Mouse (Mus musculus) testis, adult 2 months (tissue): ENCODE data around the gene Nutf2. TPM values are rescaled to one million over a fixed set of nuclear protein-coding genes. Genes with fewer than 3 reads are reported as not detected.
A peak's percentile ranks its signal among the peaks of the same experiment; 100 is the strongest.

Experiments
- H3K27ac ChIP-seq: fragments of 200-500 bp; 2 replicates; pipeline ENCODE4 v1.5.1; 2012; ENCODE audit warnings: low read depth, low read length; ENCODE audit not compliant: control insufficient read depth, insufficient read depth
- H3K27me3 ChIP-seq: fragments of 200-500 bp; 2 replicates; pipeline ENCODE4 v1.6.1; 2012; ENCODE audit warnings: mild to moderate bottlenecking, low read length, moderate library complexity; ENCODE audit not compliant: control insufficient read depth, insufficient read depth
- H3K36me3 ChIP-seq: fragments of 200-500 bp; 2 replicates; pipeline ENCODE4 v1.6.1; 2012; ENCODE audit warnings: mild to moderate bottlenecking, low read length; ENCODE audit not compliant: control insufficient read depth, insufficient read depth
- H3K4me1 ChIP-seq: fragments of 200-500 bp; 2 replicates; pipeline ENCODE4 v1.6.1; 2012; ENCODE audit warnings: low read length; ENCODE audit not compliant: control insufficient read depth, insufficient read depth
- H3K4me3 ChIP-seq: fragments of 200-500 bp; 2 replicates; pipeline ENCODE4 v1.5.1; 2012; ENCODE audit warnings: low read depth, mild to moderate bottlenecking, low read length, moderate library complexity, mixed read lengths; ENCODE audit not compliant: control insufficient read depth
- CTCF ChIP-seq: fragments of 200-500 bp; IDR thresholded peaks from 2 replicates; pipeline ENCODE4 v1.5.1; 2012; ENCODE audit warnings: low read depth, mild to moderate bottlenecking, inconsistent platforms, low read length, moderate library complexity; ENCODE audit not compliant: control insufficient read depth, insufficient read depth, insufficient replicate concordance
- POLR2A ChIP-seq: fragments of 200-500 bp; IDR thresholded peaks from 2 replicates; pipeline ENCODE4 v1.6.1; 2012; ENCODE audit warnings: low read depth, mild to moderate bottlenecking, inconsistent platforms, low read length, moderate library complexity; ENCODE audit not compliant: control insufficient read depth
- polyA plus RNA-seq: library from polyadenylated mRNA; depleted of rRNA; stranded (reverse); fragments of >200 nt; gene quantifications from 2 replicates; pipeline ENCODE4 v1.2.3, GENCODE M21; 2012

Gene Nutf2
- polyA plus RNA-seq, 1 experiment = 32.1 TPM

- H3K4me3 ChIP-seq = peak within 1 kb of the TSS; percentile 94
- no peaks in the 10 kb centered on the region for H3K36me3 ChIP-seq
- peaks cover 12% of the 10 kb centered on the region for H3K4me1 ChIP-seq
- TF ChIP-seq CTCF = peak; percentile 96; the same call in 1 of the 2 replicates
- peak; percentile 16; the same call in 1 of the 2 replicates for TF ChIP-seq POLR2A
- H3K27ac ChIP-seq = peak within 1 kb of the TSS; percentile 92
- H3K27me3 ChIP-seq = no peaks in the 10 kb centered on the region
Observed at GRCm38 (mm10) chr8:105854715-105855216, 5.6 kb upstream of the Nutf2 start, which contains the start of gene Thap11. Gene Thap11 (plus strand): TSS chr8:105855132.

GRCm38 (mm10) chr8:105855248-105856167 is 4.9 kb upstream of the Nutf2 start:
- Histone ChIP-seq H3K27ac (peak overlapping the region; percentile 92), H3K4me1 (peaks cover 12% of the 10 kb centered on the region), H3K27me3 (no peaks in the 10 kb centered on the region), H3K4me3 (peak overlapping the region; percentile 94), H3K36me3 (no peaks in the 10 kb centered on the region)
- 0 out of 2 replicates have a peak, but pooled peaks have one; percentile 16 for TF ChIP-seq POLR2A
- TF ChIP-seq CTCF = no peak

- Histone ChIP-seq H3K36me3 (no peaks in the 10 kb centered on the region), H3K27me3 (no peaks in the 10 kb centered on the region), H3K4me3 (peak overlapping the region; percentile 94), H3K4me1 (peaks cover 10% of the 10 kb centered on the region), H3K27ac (no peak overlapping the region)
- TF ChIP-seq POLR2A (no peak), CTCF (no peak)
Observed at GRCm38 (mm10) chr8:105856168-105856835, 4.1 kb upstream of the Nutf2 start.

DNA sequence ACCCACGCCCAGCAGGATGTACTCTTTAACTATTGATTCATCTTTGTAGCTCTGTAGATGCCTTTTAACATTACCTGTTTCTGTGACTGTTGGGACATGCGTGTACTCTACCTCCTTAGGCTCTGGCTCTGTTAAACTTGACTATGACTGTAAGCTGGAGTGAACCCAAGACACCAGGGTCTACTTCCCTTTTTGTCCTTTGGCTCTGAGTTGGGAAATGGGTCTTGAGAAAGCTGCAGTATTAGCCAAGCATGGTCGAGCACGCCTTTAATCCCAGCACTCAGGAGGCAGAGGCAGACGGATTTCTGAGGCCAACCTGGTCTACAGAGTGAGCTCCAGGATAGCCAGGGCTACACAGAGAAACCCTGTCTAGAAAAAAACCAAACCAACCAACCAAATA is 1.9 kb upstream of the Nutf2 start:
- H3K4me1 ChIP-seq = peaks cover 10% of the 10 kb centered on the region
- TF ChIP-seq POLR2A = no peak
- TF ChIP-seq CTCF = no peak
- H3K27me3 ChIP-seq = no peaks in the 10 kb centered on the region
- no peaks in the 10 kb centered on the region for H3K36me3 ChIP-seq
- no peak overlapping the region for H3K27ac ChIP-seq
- H3K4me3 ChIP-seq = no peak overlapping the region

- H3K27me3 ChIP-seq = no peaks in the 10 kb centered on the region
- H3K36me3 ChIP-seq = no peaks in the 10 kb centered on the region
- TF ChIP-seq CTCF = no peak
- no peak for TF ChIP-seq POLR2A
- H3K4me1 ChIP-seq = peaks cover 9% of the 10 kb centered on the region
- no peak overlapping the region for H3K4me3 ChIP-seq
- H3K27ac ChIP-seq = no peak overlapping the region
Observed at GRCm38 (mm10) chr8:105859314-105859713, 1.1 kb upstream of the Nutf2 start.

DNA sequence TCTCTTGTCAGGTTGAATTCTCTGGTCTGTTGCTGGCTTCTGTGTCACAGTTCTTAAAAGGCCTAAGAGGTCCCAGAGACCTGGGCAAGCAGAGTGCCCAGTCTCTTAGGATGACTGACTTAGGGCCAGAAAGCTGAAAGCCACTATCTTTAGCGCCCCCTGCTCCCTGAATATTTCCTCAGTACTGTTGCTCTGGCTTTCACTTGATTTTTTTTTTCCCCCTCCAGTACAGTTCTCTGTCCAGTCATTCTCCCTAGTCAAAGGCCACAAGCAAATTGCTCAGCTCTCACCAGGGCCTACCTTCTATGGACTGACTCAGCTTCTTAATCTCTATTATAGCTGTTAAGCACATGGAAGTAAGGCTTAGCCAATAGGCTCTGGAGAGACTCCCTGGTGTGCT is 1.6 kb downstream of the Nutf2 start:
- Histone ChIP-seq H3K4me1 (peaks cover 2% of the 10 kb centered on the region), H3K36me3 (no peaks in the 10 kb centered on the region), H3K27ac (no peak overlapping the region), H3K27me3 (no peaks in the 10 kb centered on the region), H3K4me3 (no peak overlapping the region)
- TF ChIP-seq POLR2A (no peak), CTCF (no peak)

DNA sequence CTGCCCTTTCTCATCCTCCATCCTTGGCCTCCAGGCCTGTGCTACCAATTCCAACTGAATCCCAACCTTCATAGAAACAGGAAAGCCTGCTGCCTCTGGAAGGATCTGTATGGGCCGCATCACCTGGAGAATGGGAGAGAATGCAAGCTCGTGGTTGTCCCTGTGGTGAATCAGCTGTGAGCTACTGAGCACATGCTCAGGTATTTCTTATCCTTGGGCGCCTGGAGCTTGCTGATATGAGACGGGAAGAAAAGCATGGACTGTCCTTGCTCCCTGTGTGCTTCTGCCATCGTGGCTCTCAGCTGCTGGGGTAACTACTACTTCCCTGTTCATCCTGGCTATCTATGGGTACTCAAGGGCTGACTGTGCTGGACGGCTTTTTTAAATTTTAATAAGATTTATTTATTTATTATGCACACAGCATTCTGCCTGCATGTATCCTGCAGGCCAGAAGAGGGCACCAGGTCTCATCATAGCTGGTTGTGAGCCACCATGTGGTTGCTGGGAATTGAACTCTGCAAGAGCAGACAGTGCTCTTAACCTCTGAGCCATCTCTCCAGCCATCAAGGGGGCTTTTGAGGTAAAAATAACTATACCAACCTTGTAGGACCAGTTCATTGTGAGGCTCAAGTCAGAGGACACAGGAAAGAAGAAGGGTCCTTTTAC is 6.1 kb downstream of the Nutf2 start:
- no peaks in the 10 kb centered on the region for H3K27me3 ChIP-seq
- no peaks in the 10 kb centered on the region; the same call in 1 of the 2 replicates for H3K4me1 ChIP-seq
- H3K36me3 ChIP-seq = no peaks in the 10 kb centered on the region; the same call in 1 of the 2 replicates
- no peak overlapping the region for H3K4me3 ChIP-seq
- no peak overlapping the region for H3K27ac ChIP-seq
- TF ChIP-seq POLR2A (no peak), CTCF (no peak)
